Mouse (Mus musculus): ENCODE results near the gene Gm10065. TPM values are rescaled to one million over a fixed set of nuclear protein-coding genes. Genes with fewer than 3 reads are reported as not detected.
"Not testable (repeated sequence)": the region's sequence is repeated elsewhere in the genome, so short reads cannot be mapped to it uniquely, and the experiment has no call there.

Gm10065 gene
- polyA plus RNA-seq (2015; fragmentation: Nextera tagmentation; extraction: Ambion mirVana) = not detected in 2 replicates

- Histone ChIP-seq H3K4me2 (peak within 1 kb of the TSS; percentile 67), H3K27me3 (peaks cover 29% of the 10 kb centered on the region), H3K4me3 (replicated peaks) (peak within 1 kb of the TSS; percentile 52)
- not testable (repeated sequence) for H3K27ac ChIP-seq (replicated peaks); H3K4me1 ChIP-seq (replicated peaks); H3K36me3 ChIP-seq (replicated peaks); H3K9me3 ChIP-seq (replicated peaks); H3K9ac ChIP-seq
- WGBS (ENCODE audit: insufficient replicate concordance) = 4% methylated on average over 31 of the region's 31 CpGs
- peak; percentile 61 for ATAC-seq (ENCODE audit: insufficient read depth)
Measured at GRCm38 (mm10) chr13:21478759-21479670, at the start of gene Gm10065, which contains the start of gene Zkscan4. Gene Gm10065, minus strand, starts transcription at chr13:21479441. Gene Zkscan4, plus strand, starts transcription at chr13:21478907.

GRCm38 (mm10) chr13:21506221-21506649 is 27.0 kb upstream of the Gm10065 start:
- Histone ChIP-seq H3K4me3 (replicated peaks) (peak overlapping the region; percentile 71), H3K9me3 (replicated peaks) (no peaks in the 10 kb centered on the region), H3K27me3 (no peaks in the 10 kb centered on the region), H3K4me2 (peak overlapping the region; percentile 65), H3K4me1 (replicated peaks) (peaks cover 7% of the 10 kb centered on the region), H3K36me3 (replicated peaks) (no peaks in the 10 kb centered on the region), H3K9ac (peak overlapping the region; percentile 62), H3K27ac (replicated peaks) (0 out of 2 replicates have a peak overlapping the region, but pooled peaks have one; percentile 51)
- peak; percentile 99 for ATAC-seq (ENCODE audit: insufficient read depth)
- WGBS (ENCODE audit: insufficient replicate concordance) = under 1% methylated on average over 21 of the region's 21 CpGs

GRCm38 (mm10) chr13:21502296-21502695 is 23.1 kb upstream of the Gm10065 start:
- Histone ChIP-seq H3K9me3 (replicated peaks) (no peaks in the 10 kb centered on the region), H3K4me2 (no peak overlapping the region), H3K27me3 (no peaks in the 10 kb centered on the region), H3K36me3 (replicated peaks) (no peaks in the 10 kb centered on the region), H3K27ac (replicated peaks) (no peak overlapping the region), H3K9ac (no peak overlapping the region), H3K4me3 (replicated peaks) (no peak overlapping the region), H3K4me1 (replicated peaks) (peaks cover 7% of the 10 kb centered on the region)
- no peak for ATAC-seq (ENCODE audit: insufficient read depth)
- 59% methylated on average over 5 of the region's 5 CpGs for WGBS (ENCODE audit: insufficient replicate concordance)

- ATAC-seq (ENCODE audit: insufficient read depth); H3K4me3 ChIP-seq (replicated peaks); H3K36me3 ChIP-seq (replicated peaks); H3K9ac ChIP-seq; H3K4me1 ChIP-seq (replicated peaks); H3K27ac ChIP-seq (replicated peaks); H3K4me2 ChIP-seq; H3K9me3 ChIP-seq (replicated peaks); H3K27me3 ChIP-seq: not testable (repeated sequence)
- 84% methylated on average over 17 of the region's 17 CpGs for WGBS (ENCODE audit: insufficient replicate concordance)
Measured at GRCm38 (mm10) chr13:21501182-21501581, 21.9 kb upstream of the Gm10065 start, which contains the start of gene Gm11273. Gene Gm11273, minus strand, starts transcription at chr13:21501418.

- H3K4me2 ChIP-seq = no peak within 1 kb of the TSS
- H3K4me3 ChIP-seq (replicated peaks) = no peak within 1 kb of the TSS
- 80% methylated on average over 21 of the region's 21 CpGs for WGBS (ENCODE audit: insufficient replicate concordance)
- H3K9me3 ChIP-seq (replicated peaks) = no peaks in the 10 kb centered on the region
- H3K36me3 ChIP-seq (replicated peaks) = no peaks in the 10 kb centered on the region
- no peak for ATAC-seq (ENCODE audit: insufficient read depth)
- H3K27ac ChIP-seq (replicated peaks) = no peak within 1 kb of the TSS
- H3K4me1 ChIP-seq (replicated peaks) = no peaks in the 10 kb centered on the region
- H3K9ac ChIP-seq = no peak within 1 kb of the TSS
- H3K27me3 ChIP-seq = no peaks in the 10 kb centered on the region
Measured at GRCm38 (mm10) chr13:21495080-21495479, 15.8 kb upstream of the Gm10065 start, which contains the start of gene AK157302. Gene AK157302, plus strand, starts transcription at chr13:21495223.

- no peak overlapping the region for H3K27ac ChIP-seq (replicated peaks)
- H3K4me3 ChIP-seq (replicated peaks) = no peak overlapping the region
- no peaks in the 10 kb centered on the region for H3K9me3 ChIP-seq (replicated peaks)
- H3K4me1 ChIP-seq (replicated peaks) = no peaks in the 10 kb centered on the region
- H3K27me3 ChIP-seq = no peaks in the 10 kb centered on the region
- H3K4me2 ChIP-seq = no peak overlapping the region
- H3K36me3 ChIP-seq (replicated peaks) = no peaks in the 10 kb centered on the region
- no peak for ATAC-seq (ENCODE audit: insufficient read depth)
- WGBS (ENCODE audit: insufficient replicate concordance) = 74% methylated on average over 5 of the region's 5 CpGs
- no peak overlapping the region for H3K9ac ChIP-seq
Measured at GRCm38 (mm10) chr13:21492847-21493246, 13.6 kb upstream of the Gm10065 start.

DNA sequence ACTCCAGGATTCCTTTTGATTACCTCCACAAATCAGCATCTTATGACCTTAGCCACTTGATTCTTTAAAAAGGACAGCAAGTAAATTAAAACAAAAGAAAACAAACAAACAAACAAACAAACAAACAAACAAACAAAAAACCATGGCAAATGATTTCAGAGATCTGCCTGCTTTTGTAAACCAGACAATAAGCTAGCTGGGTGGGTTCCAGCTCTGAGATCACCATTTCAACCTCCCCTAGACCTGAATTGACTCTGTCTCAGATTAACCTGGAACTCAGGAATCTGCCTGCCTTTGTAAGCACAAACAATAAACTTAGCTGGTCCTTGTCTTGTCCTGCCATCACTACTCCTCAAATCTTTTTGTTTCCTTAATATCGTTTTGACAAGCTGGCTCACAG is 7.6 kb upstream of the Gm10065 start:
- H3K4me3 ChIP-seq (replicated peaks) = no peak overlapping the region
- 64% methylated on average over 1 of the region's 1 CpGs for WGBS (ENCODE audit: insufficient replicate concordance)
- no peak for ATAC-seq (ENCODE audit: insufficient read depth)

GRCm38 (mm10) chr13:21472427-21472826 is 6.8 kb downstream of the Gm10065 start:
- no peak overlapping the region for H3K4me2 ChIP-seq
- H3K9me3 ChIP-seq (replicated peaks) = no peaks in the 10 kb centered on the region
- no peak overlapping the region for H3K4me3 ChIP-seq (replicated peaks)
- peaks cover 24% of the 10 kb centered on the region for H3K27me3 ChIP-seq
- no peak overlapping the region for H3K27ac ChIP-seq (replicated peaks)
- H3K4me1 ChIP-seq (replicated peaks) = peaks cover 24% of the 10 kb centered on the region
- no peak for ATAC-seq (ENCODE audit: insufficient read depth)
- 26% methylated on average over 4 of the region's 4 CpGs for WGBS (ENCODE audit: insufficient replicate concordance)
- no peaks in the 10 kb centered on the region for H3K36me3 ChIP-seq (replicated peaks)
- no peak overlapping the region for H3K9ac ChIP-seq

More for the DNA sequence above, 7.6 kb upstream of the Gm10065 start:
- no peaks in the 10 kb centered on the region for H3K4me1 ChIP-seq (replicated peaks)
- no peak overlapping the region for H3K9ac ChIP-seq
- no peaks in the 10 kb centered on the region for H3K27me3 ChIP-seq
- H3K36me3 ChIP-seq (replicated peaks) = no peaks in the 10 kb centered on the region
- no peak overlapping the region for H3K4me2 ChIP-seq
- H3K27ac ChIP-seq (replicated peaks) = no peak overlapping the region
- no peaks in the 10 kb centered on the region for H3K9me3 ChIP-seq (replicated peaks)

DNA sequence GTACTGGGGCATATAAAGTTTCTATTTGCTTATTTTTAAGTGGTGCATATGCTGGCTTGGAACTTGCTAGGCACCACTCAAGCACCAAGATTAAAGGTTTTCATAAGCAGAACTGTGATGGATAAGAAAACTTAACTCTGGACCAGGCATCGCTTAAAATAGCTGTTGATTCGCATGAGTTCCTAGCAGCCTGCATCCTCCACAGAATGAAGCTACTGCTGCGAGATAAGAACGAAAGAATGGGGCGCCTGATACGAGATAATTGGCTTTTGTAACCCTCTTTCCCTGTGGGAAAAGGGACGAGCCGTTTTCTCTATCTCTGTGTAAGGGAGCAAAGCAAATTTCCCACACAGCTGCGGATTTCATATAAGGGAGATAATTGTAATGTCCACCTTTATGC is 10.1 kb downstream of the Gm10065 start:
- 6% methylated on average over 9 of the region's 9 CpGs for WGBS (ENCODE audit: insufficient replicate concordance)
- H3K4me3 ChIP-seq (replicated peaks) = 0 out of 2 replicates have a peak overlapping the region, but pooled peaks have one; percentile 69

DNA sequence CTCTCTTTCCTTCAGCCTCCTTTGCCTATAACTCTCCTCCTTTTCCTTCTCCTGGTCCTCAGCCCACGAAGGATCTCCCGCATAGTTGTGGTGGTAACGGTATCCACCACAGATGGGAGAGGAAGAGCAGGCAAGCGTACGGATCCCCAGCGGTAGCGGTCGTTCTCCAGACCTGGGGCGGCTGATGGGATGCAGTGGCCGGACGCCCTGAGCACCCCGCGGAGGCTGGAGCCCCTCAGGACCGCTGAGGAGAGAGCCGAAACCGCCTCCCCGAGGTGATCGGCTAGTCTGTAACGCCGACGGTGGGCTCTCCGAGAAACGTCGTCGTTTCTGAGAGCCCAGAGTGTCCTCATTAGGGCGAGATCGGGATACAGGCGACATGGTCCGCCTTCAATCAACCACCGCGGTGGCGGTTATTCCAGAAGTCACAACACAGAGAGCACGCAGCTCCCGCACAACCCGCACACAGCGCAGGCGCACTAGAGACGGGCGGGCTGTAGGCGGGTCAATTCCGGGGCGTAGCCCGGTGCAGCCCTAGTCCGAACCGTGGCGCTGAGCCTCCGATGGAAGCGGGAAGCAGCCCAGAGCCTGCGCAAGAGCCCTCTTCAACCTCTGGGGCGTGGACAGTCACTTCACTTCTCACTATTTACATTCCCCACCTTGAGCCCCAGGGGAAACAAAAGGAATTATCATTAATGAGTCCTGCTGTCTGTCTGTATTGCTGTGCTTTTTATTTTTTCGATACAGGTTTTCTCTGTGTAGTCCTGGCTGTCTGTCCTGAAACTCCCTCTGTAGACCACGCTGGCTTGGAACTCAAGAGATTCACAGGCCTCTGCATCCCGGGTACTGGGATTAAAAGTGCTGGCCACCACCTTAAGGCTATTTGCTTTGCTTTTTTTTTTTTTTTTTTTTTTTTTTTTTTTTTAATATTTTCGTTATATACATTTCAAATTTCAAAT is 10.9 kb downstream of the Gm10065 start, which contains the start of gene Nkapl:
Nkapl (minus strand) TSS at position 449 of the 959 bp plus-strand sequence.
- H3K4me3 ChIP-seq (replicated peaks) = peak within 1 kb of the TSS; percentile 69
- WGBS (ENCODE audit: insufficient replicate concordance) = under 1% methylated on average over 54 of the region's 54 CpGs
- H3K36me3 ChIP-seq (replicated peaks) = no peaks in the 10 kb centered on the region
- H3K4me2 ChIP-seq = peak within 1 kb of the TSS; percentile 93
- peak within 1 kb of the TSS; percentile 75 for H3K9ac ChIP-seq
- H3K27me3 ChIP-seq = peaks cover 50% of the 10 kb centered on the region
- no peaks in the 10 kb centered on the region for H3K9me3 ChIP-seq (replicated peaks)
- peak; percentile 99 for ATAC-seq (ENCODE audit: insufficient read depth)
- peak within 1 kb of the TSS; percentile 45; the same call in 1 of the 2 replicates for H3K27ac ChIP-seq (replicated peaks)
- H3K4me1 ChIP-seq (replicated peaks) = peaks cover 27% of the 10 kb centered on the region

More for the DNA sequence above, 10.1 kb downstream of the Gm10065 start:
- peak overlapping the region; percentile 93 for H3K4me2 ChIP-seq
- H3K36me3 ChIP-seq (replicated peaks) = no peaks in the 10 kb centered on the region
- H3K9ac ChIP-seq = 0 out of 2 replicates have a peak overlapping the region, but pooled peaks have one; percentile 75
- no peak for ATAC-seq (ENCODE audit: insufficient read depth)
- peaks cover 44% of the 10 kb centered on the region for H3K27me3 ChIP-seq
- no peak overlapping the region for H3K27ac ChIP-seq (replicated peaks)
- no peaks in the 10 kb centered on the region for H3K9me3 ChIP-seq (replicated peaks)
- peaks cover 27% of the 10 kb centered on the region for H3K4me1 ChIP-seq (replicated peaks)

Data from liver, embryonic 15.5 days (tissue).